Mouse (Mus musculus) liver, embryonic 14.5 days (tissue): ENCODE measurements around the gene Tas1r1.

ENCODE experiments used
- CTCF ChIP-seq: IDR thresholded peaks from 2 replicates; pipeline ENCODE4 v1.5.1; 2016; ENCODE audit warnings: antibody characterized with exemption, low read depth, control low read depth
- EP300 ChIP-seq: IDR thresholded peaks from 2 replicates; pipeline ENCODE4 v1.6.1; 2016; ENCODE audit warnings: antibody characterized with exemption, low read depth

GRCm38 (mm10) chr4:152008622-152009075, 29.7 kb downstream of the Tas1r1 start, which contains the start of gene Klhl21:
- TF ChIP-seq CTCF, result no peak
- TF ChIP-seq EP300, result no peak
